Mouse (Mus musculus) intestine, postnatal 0 days (tissue): ENCODE data around the gene Tbx5. TPM values are rescaled to one million over a fixed set of nuclear protein-coding genes. Genes with fewer than 3 reads are reported as not detected.

Experiments
- ATAC-seq: fragments of 200-750 bp; cut with Nextera tagmentation; 2 replicates; pipeline ENCODE4 v1.8.0; 2017; ENCODE audit warnings: mild to moderate bottlenecking, moderate TSS enrichment, moderate library complexity
- H3K27ac ChIP-seq: fragments of 300-500 bp; sonication (generic); 2 replicates; pipeline ENCODE4 v1.5.1; 2014; ENCODE audit warnings: mild to moderate bottlenecking, low read depth, low read length, moderate library complexity
- H3K27me3 ChIP-seq: fragments of 300-500 bp; sonication (generic); replicated peaks from 2 replicates; pipeline ENCODE4 v1.6.1; 2014; ENCODE audit warnings: low read length, mixed read lengths; ENCODE audit not compliant: control insufficient read depth, insufficient read depth
- H3K36me3 ChIP-seq: fragments of 300-500 bp; sonication (generic); 2 replicates; pipeline ENCODE4 v1.6.1; 2014; ENCODE audit warnings: mild to moderate bottlenecking, moderate library complexity; ENCODE audit not compliant: control insufficient read depth, insufficient read depth
- H3K4me1 ChIP-seq: fragments of 300-500 bp; sonication (generic); replicated peaks from 2 replicates; pipeline ENCODE4 v1.6.1; 2014; ENCODE audit warnings: antibody characterized with exemption, low read length, mixed read lengths; ENCODE audit not compliant: control insufficient read depth, insufficient read depth
- H3K4me2 ChIP-seq: fragments of 300-500 bp; sonication (generic); replicated peaks from 2 replicates; pipeline ENCODE4 v1.6.1; 2014; ENCODE audit warnings: low read depth, mild to moderate bottlenecking, moderate library complexity
- H3K4me3 ChIP-seq: fragments of 300-500 bp; sonication (generic); 2 replicates; pipeline ENCODE4 v1.5.1; 2014; ENCODE audit warnings: low read depth, low read length
- H3K9ac ChIP-seq: fragments of 300-500 bp; sonication (generic); 2 replicates; pipeline ENCODE4 v1.6.1; 2014; ENCODE audit warnings: mild to moderate bottlenecking, low read depth, low read length
- H3K9me3 ChIP-seq: fragments of 300-500 bp; sonication (generic); 2 replicates; pipeline ENCODE4 v1.6.1; 2016; ENCODE audit warnings: mixed run types; ENCODE audit not compliant: control insufficient read depth
- CTCF ChIP-seq: sonication (generic); IDR thresholded peaks from 2 replicates; pipeline ENCODE4 v1.5.1; 2016; ENCODE audit warnings: low read depth, mild to moderate bottlenecking, control low read depth, antibody characterized with exemption, moderate library complexity
- WGBS: fragments of 180-500 bp; shearing (Covaris S2); extraction: QIAGEN DNeasy Blood & Tissue Kit; methylation state at CpG from one replicate; pipeline ENCODE4 v1.1.7; 2014; 5-methylcytosine and 5-hydroxymethylcytosine counted together
- polyA plus RNA-seq: library from polyadenylated mRNA; unstranded; fragments of >200 nt; fragmentation: Nextera tagmentation; extraction: Ambion mirVana; gene quantifications from 2 replicates; pipeline ENCODE4 v1.2.1, GENCODE M21; 2015

Tbx5 gene
- polyA plus RNA-seq, 1 experiment from 2014 or later, result not detected

DNA sequence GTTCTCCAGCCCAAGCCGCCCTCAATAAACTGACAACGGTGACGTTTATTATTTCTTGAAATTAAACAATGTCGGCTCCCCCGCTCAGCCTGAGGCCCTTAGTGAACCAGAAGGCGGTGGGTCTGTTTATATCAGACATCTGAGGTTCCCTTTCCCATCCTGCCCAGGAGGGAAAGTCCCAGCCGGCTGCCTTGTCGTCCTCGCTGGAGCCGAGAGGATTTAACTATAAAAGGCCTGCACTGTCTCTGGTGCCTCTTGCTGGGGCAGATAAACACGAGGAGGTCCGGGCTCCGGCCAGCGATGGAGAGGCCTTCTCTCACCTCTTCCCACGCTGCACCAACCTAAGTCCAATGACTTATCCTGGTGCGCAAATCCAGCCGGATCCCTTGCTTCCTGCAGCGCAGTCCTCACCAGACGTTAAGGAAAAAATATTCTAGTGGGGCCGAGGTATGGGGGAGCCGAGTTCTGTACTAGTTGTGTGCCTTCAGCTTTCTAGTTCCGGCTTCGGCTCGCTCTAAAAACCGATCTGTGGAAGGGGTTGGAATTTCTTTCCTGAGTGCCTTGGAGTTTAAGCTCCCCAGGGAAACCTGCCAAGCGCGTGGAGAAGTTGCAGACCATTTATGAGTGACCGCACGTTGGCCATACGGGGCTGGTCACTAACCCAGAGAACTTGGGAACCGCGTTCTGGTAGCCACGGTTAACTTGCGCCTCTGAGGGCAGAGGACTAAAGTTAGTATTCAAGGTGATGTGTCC, 7.3 kb downstream of the Tbx5 start:
- Histone ChIP-seq H3K27me3 (peaks cover 94% of the 10 kb centered on the region), H3K4me3 (no peak overlapping the region), H3K4me2 (no peak overlapping the region)

GRCm38 (mm10) chr5:119840404-119840803, 7.9 kb downstream of the Tbx5 start:
- no peak overlapping the region for H3K27ac ChIP-seq
- no peaks in the 10 kb centered on the region for H3K9me3 ChIP-seq
- no peak overlapping the region for H3K4me2 ChIP-seq
- ATAC-seq, result no peak
- peaks cover 94% of the 10 kb centered on the region for H3K27me3 ChIP-seq
- WGBS, result 2% methylated on average over 7 of the region's 7 CpGs
- H3K4me3 ChIP-seq, result no peak overlapping the region
- H3K9ac ChIP-seq, result no peak overlapping the region
- TF ChIP-seq CTCF, result no peak
- no peaks in the 10 kb centered on the region for H3K4me1 ChIP-seq
- H3K36me3 ChIP-seq, result no peaks in the 10 kb centered on the region

More for the DNA sequence above, 7.3 kb downstream of the Tbx5 start:
- WGBS, result 1% methylated on average over 34 of the region's 34 CpGs
- Histone ChIP-seq H3K9me3 (no peaks in the 10 kb centered on the region), H3K4me1 (no peaks in the 10 kb centered on the region), H3K27ac (no peak overlapping the region), H3K9ac (no peak overlapping the region), H3K36me3 (no peaks in the 10 kb centered on the region)
- ATAC-seq, result no peak
- no peak for TF ChIP-seq CTCF

DNA sequence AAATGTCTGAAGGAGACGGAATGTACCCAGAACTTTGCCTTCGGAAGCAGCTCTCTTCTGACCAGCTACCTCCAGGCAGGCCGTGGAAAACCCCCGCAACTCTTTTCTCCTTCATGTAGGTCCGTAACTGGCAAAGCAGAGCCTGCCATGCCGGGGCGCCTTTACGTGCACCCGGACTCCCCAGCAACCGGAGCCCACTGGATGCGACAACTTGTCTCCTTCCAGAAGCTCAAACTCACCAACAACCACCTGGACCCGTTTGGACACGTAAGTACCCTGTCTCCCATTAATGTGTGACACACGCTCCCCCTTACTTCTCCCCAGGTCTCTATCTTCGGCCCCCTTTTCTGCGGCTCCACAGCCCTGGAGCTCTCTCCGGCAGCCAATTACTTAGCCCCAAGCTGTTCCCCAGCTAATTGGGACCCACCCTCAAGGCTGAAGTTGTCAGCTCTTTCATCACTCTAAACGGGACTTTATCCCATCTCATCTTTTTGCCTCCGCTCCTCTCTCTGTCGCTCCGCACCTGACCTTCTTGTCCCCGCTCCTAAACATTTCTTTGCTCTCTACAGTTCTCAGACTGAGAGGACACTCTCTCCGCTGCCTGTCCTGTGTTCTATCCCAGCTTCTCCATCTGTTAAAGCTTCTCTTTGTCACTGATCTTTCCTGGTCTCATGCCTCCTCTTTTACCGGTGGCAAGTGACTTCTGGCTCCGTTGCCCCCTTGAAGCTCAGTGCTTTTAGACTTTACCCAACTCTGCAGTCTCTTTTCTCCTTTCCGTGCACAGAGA, 9.4 kb downstream of the Tbx5 start:
- no peak for TF ChIP-seq CTCF
- 2% methylated on average over 26 of the region's 26 CpGs for WGBS
- Histone ChIP-seq H3K4me2 (no peak overlapping the region), H3K9me3 (no peaks in the 10 kb centered on the region), H3K4me1 (no peaks in the 10 kb centered on the region), H3K27ac (no peak overlapping the region), H3K9ac (no peak overlapping the region), H3K36me3 (no peaks in the 10 kb centered on the region), H3K4me3 (no peak overlapping the region), H3K27me3 (peaks cover 89% of the 10 kb centered on the region)
- no peak for ATAC-seq

DNA sequence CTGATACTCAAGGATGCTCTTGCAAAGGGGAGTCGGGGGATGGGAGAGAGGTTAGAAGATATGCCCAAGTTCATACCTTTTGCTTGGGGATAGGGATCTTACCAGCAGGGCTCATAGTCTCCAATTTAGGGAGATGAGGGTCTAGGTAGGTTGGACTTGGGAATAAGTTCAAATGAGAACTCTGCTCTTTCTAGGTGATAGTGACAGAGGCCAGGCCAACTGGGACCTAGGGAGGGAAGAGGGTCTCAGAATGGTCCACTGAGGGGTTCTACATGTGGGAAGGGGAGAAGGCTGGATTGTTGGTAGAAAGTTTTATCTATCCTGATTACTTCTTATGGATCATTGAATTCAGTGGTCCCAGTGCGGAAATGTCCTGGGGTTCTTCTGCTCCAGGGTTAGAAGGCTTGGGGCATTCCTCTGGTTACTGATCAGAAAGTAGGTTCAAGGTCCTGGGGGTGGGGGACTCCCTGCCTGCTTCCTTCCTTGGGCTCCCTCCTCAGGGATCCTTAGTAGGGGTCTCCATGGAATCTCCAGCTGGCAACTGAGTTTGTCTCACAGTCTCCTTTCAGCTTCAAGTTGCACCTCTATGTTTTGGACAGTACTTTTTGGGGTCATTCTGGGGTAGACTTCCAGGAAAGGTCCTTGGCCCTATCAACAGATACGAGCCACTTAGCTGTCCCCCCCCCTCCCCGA, 10.4 kb downstream of the Tbx5 start:
- peaks cover 89% of the 10 kb centered on the region for H3K27me3 ChIP-seq
- no peak overlapping the region for H3K9ac ChIP-seq
- H3K36me3 ChIP-seq, result no peaks in the 10 kb centered on the region
- 11% methylated on average over 4 of the region's 4 CpGs for WGBS
- H3K9me3 ChIP-seq, result no peaks in the 10 kb centered on the region
- no peak overlapping the region for H3K27ac ChIP-seq
- no peak for TF ChIP-seq CTCF
- no peaks in the 10 kb centered on the region for H3K4me1 ChIP-seq
- no peak overlapping the region for H3K4me3 ChIP-seq
- no peak for ATAC-seq
- H3K4me2 ChIP-seq, result no peak overlapping the region

GRCm38 (mm10) chr5:119843394-119843777, 10.9 kb downstream of the Tbx5 start:
- Histone ChIP-seq H3K36me3 (no peaks in the 10 kb centered on the region), H3K27ac (no peak overlapping the region), H3K4me2 (no peak overlapping the region), H3K4me3 (no peak overlapping the region), H3K9ac (no peak overlapping the region), H3K27me3 (peaks cover 85% of the 10 kb centered on the region), H3K4me1 (no peaks in the 10 kb centered on the region), H3K9me3 (no peaks in the 10 kb centered on the region)
- no peak for ATAC-seq
- WGBS, result under 1% methylated on average over 8 of the region's 8 CpGs
- TF ChIP-seq CTCF, result no peak

- peaks cover 76% of the 10 kb centered on the region for H3K27me3 ChIP-seq
- 5% methylated on average over 5 of the region's 5 CpGs for WGBS
Measured at GRCm38 (mm10) chr5:119844366-119844765, 11.9 kb downstream of the Tbx5 start.

More at GRCm38 (mm10) chr5:119844366-119844765, 11.9 kb downstream of the Tbx5 start:
- Histone ChIP-seq H3K4me1 (no peaks in the 10 kb centered on the region), H3K27ac (no peak overlapping the region), H3K4me2 (no peak overlapping the region), H3K9ac (no peak overlapping the region), H3K4me3 (no peak overlapping the region), H3K9me3 (no peaks in the 10 kb centered on the region), H3K36me3 (no peaks in the 10 kb centered on the region)
- no peak for TF ChIP-seq CTCF
- no peak for ATAC-seq
